Mouse (Mus musculus) CH12.LX (cell line): ENCODE data around the gene Tes3-ps.

ENCODE experiments used
- CHD2 ChIP-seq: IDR thresholded peaks from 2 replicates; pipeline ENCODE4 v1.6.1; 2011; ENCODE audit warnings: low read length, improper control_type of control experiment
- CTCF ChIP-seq, 2 experiments: IDR thresholded peaks in 1 of 2; conservative IDR thresholded peaks in 1 of 2; 2 replicates each; pipeline ENCODE4 v1.5.1; 2011 to 2012; ENCODE audit warnings: low read depth in 2 of 2, low read length in 2 of 2, improper control_type of control experiment in 1 of 2, inconsistent platforms in 1 of 2, mild to moderate bottlenecking in 1 of 2, moderate library complexity in 1 of 2
- E2F4 ChIP-seq: IDR thresholded peaks from 2 replicates; pipeline ENCODE4 v1.6.1; 2011; ENCODE audit warnings: low read depth, low read length, improper control_type of control experiment; ENCODE audit not compliant: insufficient replicate concordance
- EP300 ChIP-seq: IDR thresholded peaks from 2 replicates; pipeline ENCODE4 v1.6.1; 2011; ENCODE audit warnings: low read length, improper control_type of control experiment
- MEF2A ChIP-seq: IDR thresholded peaks from 2 replicates; pipeline ENCODE4 v1.6.1; 2014; ENCODE audit warnings: low read depth, mild to moderate bottlenecking, inconsistent platforms, low read length, improper control_type of control experiment, borderline replicate concordance
- POLR2A ChIP-seq: IDR thresholded peaks from 2 replicates; pipeline ENCODE4 v1.6.1; 2011; ENCODE audit warnings: low read depth, mild to moderate bottlenecking, improper control_type of control experiment, low read length
- POLR2AphosphoS2 ChIP-seq: IDR thresholded peaks from 2 replicates; pipeline ENCODE4 v1.6.1; 2011; ENCODE audit warnings: low read depth, low read length, improper control_type of control experiment
- TCF12 ChIP-seq: IDR thresholded peaks from 2 replicates; pipeline ENCODE4 v1.6.1; 2014; ENCODE audit warnings: low read depth, mild to moderate bottlenecking, inconsistent platforms, low read length, improper control_type of control experiment
- USF2 ChIP-seq: conservative IDR thresholded peaks from 2 replicates; pipeline ENCODE4 v1.6.1; 2011; ENCODE audit warnings: low read depth, low read length, improper control_type of control experiment

DNA sequence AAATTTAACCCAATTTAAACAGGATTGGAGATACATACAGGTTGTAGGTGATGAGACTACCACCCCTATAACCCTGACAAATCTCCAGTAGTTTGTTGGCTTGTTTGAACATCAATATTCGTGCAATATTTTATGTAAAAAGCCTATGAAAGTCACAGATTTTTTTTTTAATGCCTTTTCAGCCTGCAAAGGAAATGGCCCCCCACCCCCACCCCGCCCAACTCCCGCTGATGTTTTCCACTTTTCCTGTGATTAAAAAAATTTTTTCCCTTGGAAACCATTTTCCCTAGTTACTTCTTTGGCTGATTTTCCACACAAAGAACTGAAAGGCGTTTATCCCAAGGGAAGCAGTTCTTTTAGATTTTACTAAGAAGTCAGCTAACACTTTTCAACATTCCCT lies 11.4 kb downstream of the Tes3-ps start, which contains the start of gene Ecm2:
- no peak for TF ChIP-seq CTCF (conservative IDR thresholded peaks at IDR 0.05 in 1 of 2, IDR thresholded peaks at IDR 0.05 in 1 of 2; ENCODE audit: low read depth in 2 of 2, low read length in 2 of 2)
- no peak for TF ChIP-seq POLR2AphosphoS2
- no peak for TF ChIP-seq EP300
- TF ChIP-seq TCF12 = no peak
- no peak for TF ChIP-seq POLR2A
- TF ChIP-seq MEF2A = no peak
- no peak for TF ChIP-seq CHD2
- no peak for TF ChIP-seq USF2
- no peak for TF ChIP-seq E2F4
